Mouse (Mus musculus) lung, embryonic 15.5 days (tissue): ENCODE data around the gene Snn. TPM values are rescaled to one million over a fixed set of nuclear protein-coding genes. Genes with fewer than 3 reads are reported as not detected.
A peak's percentile ranks its signal among the peaks of the same experiment; 100 is the strongest.

Source experiments
- ATAC-seq: fragments of 200-750 bp; cut with Nextera tagmentation; 2 replicates; pipeline ENCODE4 v1.8.0; 2017; ENCODE audit warnings: moderate number of reproducible peaks, borderline replicate concordance; ENCODE audit not compliant: low FRiP score, low TSS enrichment; ENCODE audit errors: extremely low read depth
- H3K27ac ChIP-seq: fragments of 300-500 bp; sonication (generic); 2 replicates; pipeline ENCODE4 v1.5.1; 2015; ENCODE audit warnings: moderate library complexity, mild to moderate bottlenecking, inconsistent platforms
- H3K27me3 ChIP-seq: fragments of 300-500 bp; sonication (generic); 2 replicates; pipeline ENCODE4 v1.6.1; 2015; ENCODE audit warnings: inconsistent platforms
- H3K36me3 ChIP-seq: fragments of 300-500 bp; sonication (generic); 2 replicates; pipeline ENCODE4 v1.6.1; 2015; ENCODE audit warnings: inconsistent platforms
- H3K4me1 ChIP-seq: fragments of 300-500 bp; sonication (generic); 2 replicates; pipeline ENCODE4 v1.6.1; 2015; ENCODE audit warnings: inconsistent platforms
- H3K4me2 ChIP-seq: fragments of 300-500 bp; sonication (generic); 2 replicates; pipeline ENCODE4 v1.6.1; 2015; ENCODE audit warnings: inconsistent platforms, mild to moderate bottlenecking, moderate library complexity
- H3K4me3 ChIP-seq: fragments of 300-500 bp; sonication (generic); 2 replicates; pipeline ENCODE4 v1.5.1; 2015; ENCODE audit warnings: mild to moderate bottlenecking, inconsistent platforms
- H3K9ac ChIP-seq: fragments of 300-500 bp; sonication (generic); 2 replicates; pipeline ENCODE4 v1.6.1; 2015; ENCODE audit warnings: inconsistent platforms
- H3K9me3 ChIP-seq: fragments of 300-500 bp; sonication (generic); 2 replicates; pipeline ENCODE4 v1.6.1; 2016; ENCODE audit warnings: inconsistent platforms
- WGBS: fragments of 180-500 bp; shearing (Covaris S2); methylation state at CpG from one replicate; pipeline ENCODE4 v1.1.7; 2015; 5-methylcytosine and 5-hydroxymethylcytosine counted together
- polyA plus RNA-seq: library from polyadenylated mRNA; unstranded; fragments of >200 nt; fragmentation: Nextera tagmentation; extraction: Ambion mirVana; gene quantifications from 2 replicates; pipeline ENCODE4 v1.2.1, GENCODE M21; 2015

Gene Snn
- polyA plus RNA-seq, 1 experiment from 2014 or later, result 47.6 TPM

DNA sequence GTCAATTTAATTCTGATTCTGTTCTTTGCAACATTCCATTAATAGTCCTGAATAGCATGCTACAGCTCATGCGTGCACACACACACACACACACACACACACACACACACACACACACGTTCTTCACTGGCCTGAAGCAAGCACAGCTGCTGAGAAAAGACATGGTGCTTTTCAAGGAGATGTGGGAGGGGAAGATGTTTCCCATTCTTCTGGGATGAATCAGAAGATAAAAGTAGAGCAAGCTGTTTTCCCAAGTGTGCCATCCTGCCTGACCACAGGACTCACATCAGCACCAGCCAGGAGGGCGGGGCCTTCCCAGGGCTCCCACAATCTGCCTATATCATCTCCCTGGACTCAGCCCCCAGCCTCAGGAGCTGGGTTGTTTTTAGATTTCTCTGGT lies 35.9 kb upstream of the Snn start:
- WGBS, result 75% methylated on average over 3 of the region's 3 CpGs
- Histone ChIP-seq H3K4me2 (no peak overlapping the region), H3K27ac (no peak overlapping the region), H3K27me3 (no peaks in the 10 kb centered on the region), H3K36me3 (no peaks in the 10 kb centered on the region), H3K4me3 (no peak overlapping the region), H3K9ac (no peak overlapping the region), H3K9me3 (no peaks in the 10 kb centered on the region), H3K4me1 (no peaks in the 10 kb centered on the region)
- ATAC-seq, result no peak

DNA sequence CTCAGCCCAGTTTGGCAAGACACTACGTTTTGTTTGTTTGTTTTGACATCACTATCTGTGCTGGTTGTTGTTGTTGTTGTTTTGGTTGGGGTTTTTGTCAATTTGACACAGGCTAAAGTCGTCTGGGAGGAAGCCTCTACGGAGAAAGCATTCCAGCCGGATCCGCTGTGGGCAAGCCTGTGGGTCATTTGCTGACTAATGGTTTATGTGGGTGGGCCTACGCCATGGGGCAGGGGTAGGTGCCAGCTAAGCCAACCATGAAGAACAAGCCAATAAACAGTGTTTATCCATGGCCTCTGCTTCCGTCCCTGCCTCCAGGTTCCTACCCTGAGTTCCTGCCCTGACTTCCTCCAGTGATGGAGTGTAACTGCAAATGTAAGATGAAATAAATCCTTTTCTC lies 32.5 kb upstream of the Snn start:
- no peak for ATAC-seq
- H3K36me3 ChIP-seq, result no peaks in the 10 kb centered on the region
- no peak overlapping the region for H3K9ac ChIP-seq
- no peak overlapping the region for H3K27ac ChIP-seq
- H3K4me2 ChIP-seq, result no peak overlapping the region
- no peak overlapping the region for H3K4me3 ChIP-seq
- no peaks in the 10 kb centered on the region for H3K9me3 ChIP-seq
- 73% methylated on average over 7 of the region's 7 CpGs for WGBS
- no peaks in the 10 kb centered on the region for H3K27me3 ChIP-seq
- no peaks in the 10 kb centered on the region for H3K4me1 ChIP-seq

DNA sequence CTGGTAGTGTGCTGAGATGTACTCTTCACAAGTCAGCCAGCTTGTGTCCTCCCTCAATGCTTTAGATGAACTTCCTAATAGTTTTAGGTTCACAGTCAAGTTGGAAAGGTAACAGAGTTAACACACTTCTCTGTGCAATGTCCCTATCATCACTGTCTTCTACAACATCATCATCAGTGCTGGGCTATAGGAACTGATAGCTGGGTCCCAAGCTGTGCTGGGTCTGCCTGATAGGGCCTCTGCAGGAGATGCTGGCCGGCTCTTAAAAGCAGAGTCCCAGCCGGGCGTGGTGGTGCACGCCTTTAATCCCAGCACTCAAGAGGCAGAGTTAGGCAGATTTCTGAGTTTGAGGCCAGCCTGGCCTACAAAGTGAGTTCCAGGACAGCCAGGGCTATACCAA lies 29.9 kb upstream of the Snn start:
- Histone ChIP-seq H3K9me3 (no peaks in the 10 kb centered on the region), H3K4me2 (no peak overlapping the region), H3K27me3 (no peaks in the 10 kb centered on the region), H3K36me3 (no peaks in the 10 kb centered on the region), H3K4me3 (no peak overlapping the region), H3K4me1 (peaks cover under 1% of the 10 kb centered on the region; the same call in 1 of the 2 replicates), H3K9ac (no peak overlapping the region), H3K27ac (no peak overlapping the region)
- WGBS, result 78% methylated on average over 4 of the region's 4 CpGs
- no peak for ATAC-seq

DNA sequence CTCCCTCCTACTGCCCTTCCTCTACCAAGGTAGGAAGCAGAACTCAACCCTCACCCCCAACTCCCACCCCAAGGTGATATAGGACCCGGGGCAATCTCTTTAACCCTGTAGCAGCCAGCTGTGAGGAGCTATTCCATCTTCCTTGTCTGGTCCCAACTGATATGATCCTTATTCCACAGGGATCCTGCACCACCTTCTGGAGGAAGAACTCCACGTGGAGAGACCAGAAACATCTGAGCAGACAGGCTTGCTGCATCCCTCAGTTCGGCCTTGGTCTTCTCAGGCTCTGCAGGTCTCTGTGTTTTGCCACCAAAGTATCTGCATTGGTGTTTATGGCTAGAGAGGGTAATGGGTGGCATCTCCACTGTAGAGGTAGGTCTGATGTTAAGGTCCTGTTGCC lies 29.4 kb upstream of the Snn start:
- Histone ChIP-seq H3K4me3 (no peak overlapping the region), H3K4me2 (no peak overlapping the region), H3K9ac (no peak overlapping the region), H3K9me3 (no peaks in the 10 kb centered on the region), H3K27ac (no peak overlapping the region), H3K27me3 (no peaks in the 10 kb centered on the region), H3K4me1 (peaks cover 5% of the 10 kb centered on the region; the same call in 1 of the 2 replicates), H3K36me3 (no peaks in the 10 kb centered on the region)
- no peak for ATAC-seq
- WGBS, result 43% methylated on average over 3 of the region's 3 CpGs

DNA sequence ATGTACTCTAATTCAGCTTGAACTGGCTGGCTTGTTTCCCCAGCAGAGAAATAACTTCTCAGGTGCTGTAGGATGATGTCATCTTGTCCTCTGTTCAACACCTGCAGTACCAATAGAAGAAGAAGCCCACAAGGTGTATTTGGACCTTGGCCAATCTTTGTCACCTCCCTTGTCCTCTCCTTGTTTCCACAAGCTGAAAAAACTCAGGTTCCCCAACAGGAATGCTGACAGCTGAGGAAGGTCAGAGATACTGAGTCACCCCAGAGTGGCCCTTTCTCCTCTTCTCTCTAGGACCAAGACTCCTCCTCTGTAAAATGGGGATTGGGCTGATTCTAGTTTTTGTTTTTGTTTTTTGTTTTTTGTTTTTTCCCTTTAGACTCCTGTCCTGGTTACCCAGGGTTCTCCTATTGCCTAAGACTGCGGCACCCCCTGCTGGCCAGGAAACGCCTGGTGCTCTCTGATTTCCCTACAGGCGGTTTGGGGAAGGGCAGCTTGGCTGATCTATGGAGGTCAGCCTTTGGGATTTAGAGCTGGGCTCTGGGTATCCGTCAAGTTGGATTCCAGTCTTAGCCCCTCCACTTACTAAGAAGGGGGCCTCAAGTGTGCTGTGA lies 26.4 kb upstream of the Snn start:
- Histone ChIP-seq H3K4me2 (no peak overlapping the region), H3K27me3 (no peaks in the 10 kb centered on the region), H3K9me3 (no peaks in the 10 kb centered on the region), H3K27ac (no peak overlapping the region), H3K4me3 (no peak overlapping the region), H3K36me3 (no peaks in the 10 kb centered on the region), H3K4me1 (peaks cover 6% of the 10 kb centered on the region; the same call in 1 of the 2 replicates), H3K9ac (no peak overlapping the region)
- ATAC-seq, result peak; percentile 58; the same call in 1 of the 2 replicates
- under 1% methylated on average over 4 of the region's 4 CpGs for WGBS

DNA sequence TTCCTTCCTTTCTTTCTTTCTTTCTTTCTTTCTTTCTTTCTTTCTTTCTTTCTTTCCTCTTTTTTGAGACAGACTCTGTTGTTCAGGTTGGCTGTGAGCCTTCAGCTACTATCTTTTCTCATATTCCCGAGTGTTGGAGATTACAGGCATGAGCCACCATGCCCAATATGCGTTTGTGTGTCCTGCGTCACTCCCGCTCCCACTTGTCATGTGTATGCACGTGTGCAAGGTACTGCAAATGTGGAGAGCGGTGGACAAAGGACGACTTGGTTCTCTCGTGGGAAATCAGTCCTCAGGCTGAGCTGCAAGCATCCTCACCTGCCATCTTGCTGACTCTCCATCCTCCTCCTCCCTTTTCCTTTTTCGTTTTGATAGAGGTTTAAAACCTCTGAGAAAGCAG lies 25.5 kb upstream of the Snn start:
- no peak overlapping the region for H3K4me3 ChIP-seq
- H3K4me1 ChIP-seq, result peaks cover 6% of the 10 kb centered on the region; the same call in 1 of the 2 replicates
- H3K36me3 ChIP-seq, result no peaks in the 10 kb centered on the region
- H3K4me2 ChIP-seq, result no peak overlapping the region
- ATAC-seq, result no peak
- no peak overlapping the region for H3K27ac ChIP-seq
- WGBS, result 79% methylated on average over 9 of the region's 9 CpGs
- H3K9ac ChIP-seq, result no peak overlapping the region
- no peaks in the 10 kb centered on the region for H3K27me3 ChIP-seq
- H3K9me3 ChIP-seq, result no peaks in the 10 kb centered on the region

DNA sequence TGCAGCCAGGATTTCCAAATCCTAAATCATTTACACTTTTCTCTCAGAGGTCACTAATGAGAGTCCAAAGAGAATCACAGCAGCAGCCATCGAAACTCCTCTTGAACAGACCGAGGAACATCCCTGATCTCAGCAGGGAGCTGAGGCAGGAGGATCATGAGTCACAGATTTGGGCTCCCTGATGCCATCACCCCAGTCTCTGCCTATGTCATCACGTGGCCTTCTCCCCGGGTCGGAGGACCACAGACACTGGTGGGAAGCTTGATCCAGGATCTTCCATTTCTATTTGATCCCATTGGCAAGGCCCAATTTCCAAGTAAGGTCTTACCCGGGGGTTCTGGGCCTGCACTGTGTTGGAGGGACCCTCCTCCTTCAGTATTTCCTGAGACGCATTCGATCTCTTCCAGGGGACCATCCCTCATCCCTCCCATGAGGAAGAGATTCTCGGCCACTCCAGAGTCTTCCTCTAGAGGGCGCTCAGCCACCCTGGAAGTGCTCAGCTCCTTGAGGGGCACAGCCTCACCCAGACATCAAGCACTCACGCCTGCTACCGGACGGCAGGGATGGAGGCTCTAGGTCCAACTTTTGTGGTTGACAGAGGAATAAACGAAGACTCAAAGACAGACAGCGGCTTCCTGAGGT lies 24.8 kb upstream of the Snn start:
- no peak overlapping the region; the same call in 1 of the 2 replicates for H3K4me2 ChIP-seq
- no peak overlapping the region for H3K9ac ChIP-seq
- WGBS, result 22% methylated on average over 15 of the region's 15 CpGs

DNA sequence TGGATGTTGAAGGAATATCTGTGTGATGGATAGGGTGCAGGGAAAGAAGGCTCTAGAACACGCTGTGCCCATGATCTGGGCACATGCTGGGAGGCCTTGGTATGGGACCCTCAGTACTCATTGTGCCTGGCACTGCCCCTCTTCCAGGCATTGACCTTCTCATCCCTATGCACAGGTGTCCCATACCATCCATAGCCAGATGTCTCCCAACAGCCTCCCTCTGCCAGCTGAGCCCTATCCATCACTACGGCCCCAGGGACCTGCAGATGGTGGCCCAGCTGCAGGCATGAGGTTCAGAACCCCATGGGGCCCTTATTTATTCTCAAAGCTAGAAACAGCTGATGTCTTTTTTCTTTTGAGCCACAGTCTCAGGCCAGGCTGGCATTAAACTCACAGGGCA lies 20.1 kb upstream of the Snn start:
- Histone ChIP-seq H3K27ac (no peak overlapping the region), H3K27me3 (no peaks in the 10 kb centered on the region), H3K36me3 (no peaks in the 10 kb centered on the region), H3K4me1 (peaks cover 9% of the 10 kb centered on the region; the same call in 1 of the 2 replicates), H3K4me2 (no peak overlapping the region), H3K9me3 (no peaks in the 10 kb centered on the region), H3K9ac (no peak overlapping the region), H3K4me3 (no peak overlapping the region)
- ATAC-seq, result no peak
- 82% methylated on average over 2 of the region's 2 CpGs for WGBS

More for the DNA sequence above, 24.8 kb upstream of the Snn start:
- peak; percentile 71; the same call in 1 of the 2 replicates for ATAC-seq
- Histone ChIP-seq H3K4me3 (no peak overlapping the region), H3K27me3 (no peaks in the 10 kb centered on the region), H3K36me3 (no peaks in the 10 kb centered on the region), H3K4me1 (peaks cover 6% of the 10 kb centered on the region; the same call in 1 of the 2 replicates), H3K27ac (no peak overlapping the region), H3K9me3 (no peaks in the 10 kb centered on the region)

DNA sequence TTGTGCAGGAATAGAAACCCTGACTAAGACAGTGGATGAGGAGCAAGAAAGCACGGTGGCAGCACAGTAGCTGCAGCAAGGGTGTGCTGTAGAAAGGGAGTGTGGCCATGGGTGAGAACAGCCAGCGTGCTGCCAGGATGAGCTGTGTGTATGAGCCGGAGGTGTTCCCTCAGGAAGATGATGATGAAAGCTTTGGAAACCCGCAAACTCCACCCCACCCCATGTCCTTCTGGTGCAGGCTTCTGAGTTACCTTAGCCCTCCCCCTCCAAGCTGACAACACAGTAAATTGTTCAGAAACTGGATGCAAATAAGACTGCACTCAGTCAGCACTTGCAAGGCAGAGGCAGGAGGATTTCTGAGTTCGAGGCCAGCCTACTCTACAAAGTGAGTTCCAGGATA lies 17.5 kb upstream of the Snn start:
- no peak overlapping the region for H3K9ac ChIP-seq
- H3K4me2 ChIP-seq, result no peak overlapping the region
- no peak overlapping the region for H3K4me3 ChIP-seq
- no peaks in the 10 kb centered on the region for H3K36me3 ChIP-seq
- ATAC-seq, result no peak
- H3K9me3 ChIP-seq, result no peaks in the 10 kb centered on the region
- WGBS, result 76% methylated on average over 5 of the region's 5 CpGs
- no peaks in the 10 kb centered on the region for H3K27me3 ChIP-seq
- no peak overlapping the region for H3K27ac ChIP-seq
- peaks cover 17% of the 10 kb centered on the region for H3K4me1 ChIP-seq

DNA sequence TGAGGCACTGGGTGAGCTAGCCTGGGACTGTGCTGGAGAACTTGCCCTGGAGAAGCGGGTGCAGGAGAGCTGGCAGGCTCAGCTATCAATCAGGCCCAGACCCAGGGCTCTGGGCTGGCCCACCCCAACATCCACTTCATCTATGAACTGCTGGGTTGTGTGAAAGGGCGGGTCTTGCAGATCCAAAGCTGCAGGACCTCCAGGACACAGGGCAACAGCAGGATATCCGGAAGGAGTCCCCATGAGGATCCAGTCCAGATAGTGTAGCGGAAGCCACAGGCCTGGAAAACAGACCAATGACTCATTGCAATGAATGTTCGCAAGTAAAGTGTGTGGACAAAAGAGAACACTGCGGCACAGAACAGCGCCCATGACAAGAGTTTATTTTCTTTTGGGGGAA lies 14.3 kb upstream of the Snn start:
- H3K4me2 ChIP-seq, result peak overlapping the region; percentile 16; the same call in 1 of the 2 replicates

DNA sequence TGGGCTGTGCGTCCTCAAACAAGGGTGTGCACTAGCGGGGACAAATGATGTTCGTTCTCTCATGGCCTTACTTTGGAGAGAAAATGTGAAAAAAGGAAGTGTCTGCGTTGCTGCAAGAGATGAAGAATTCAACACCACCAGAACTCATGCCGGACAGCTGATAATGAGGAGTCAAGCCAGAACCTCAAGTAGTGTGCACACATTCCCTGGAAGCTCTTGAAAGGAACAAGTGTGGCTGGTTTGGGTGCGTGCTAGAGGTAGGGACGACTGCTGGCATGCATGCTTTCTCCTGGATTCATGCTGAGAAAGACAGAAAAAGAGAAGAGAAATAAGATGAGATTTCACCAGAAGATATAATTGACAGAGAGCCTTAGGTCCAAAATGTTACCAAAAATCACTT lies 13.6 kb upstream of the Snn start:
- no peaks in the 10 kb centered on the region for H3K27me3 ChIP-seq
- 63% methylated on average over 7 of the region's 7 CpGs for WGBS
- H3K9ac ChIP-seq, result no peak overlapping the region
- H3K4me1 ChIP-seq, result peaks cover 17% of the 10 kb centered on the region
- H3K9me3 ChIP-seq, result no peaks in the 10 kb centered on the region
- H3K4me2 ChIP-seq, result peak overlapping the region; percentile 16; the same call in 1 of the 2 replicates
- no peak overlapping the region for H3K4me3 ChIP-seq
- peak overlapping the region; percentile 61 for H3K27ac ChIP-seq
- no peaks in the 10 kb centered on the region for H3K36me3 ChIP-seq
- no peak for ATAC-seq

More for the DNA sequence above, 14.3 kb upstream of the Snn start:
- no peak for ATAC-seq
- 54% methylated on average over 7 of the region's 7 CpGs for WGBS
- Histone ChIP-seq H3K36me3 (no peaks in the 10 kb centered on the region), H3K9ac (no peak overlapping the region), H3K9me3 (no peaks in the 10 kb centered on the region), H3K27ac (peak overlapping the region; percentile 61), H3K4me1 (peaks cover 17% of the 10 kb centered on the region), H3K27me3 (no peaks in the 10 kb centered on the region), H3K4me3 (no peak overlapping the region)

DNA sequence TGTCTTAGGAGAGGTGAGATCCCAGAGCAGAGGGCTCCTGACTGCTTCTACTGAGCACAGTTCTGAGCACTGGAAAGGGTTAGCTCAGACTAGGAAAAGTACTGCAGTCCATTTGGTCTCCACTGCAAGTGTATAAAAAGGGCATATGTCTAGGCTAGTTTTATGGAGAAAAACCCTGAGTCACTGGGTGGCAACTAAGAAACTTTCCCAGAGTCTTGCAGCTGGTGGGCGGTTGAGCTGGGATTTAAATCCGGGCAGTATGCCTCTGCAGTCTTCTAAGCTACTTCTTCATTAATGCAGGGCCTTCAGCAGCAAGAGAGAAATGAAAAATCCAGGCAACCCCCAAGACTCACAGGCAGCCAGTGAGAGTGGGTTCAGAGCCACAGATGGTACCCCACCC lies 10.5 kb upstream of the Snn start:
- Histone ChIP-seq H3K9me3 (no peaks in the 10 kb centered on the region), H3K36me3 (no peaks in the 10 kb centered on the region), H3K27ac (no peak overlapping the region), H3K9ac (no peak overlapping the region), H3K27me3 (no peaks in the 10 kb centered on the region), H3K4me1 (peaks cover 15% of the 10 kb centered on the region), H3K4me3 (no peak overlapping the region), H3K4me2 (no peak overlapping the region)
- WGBS, result 86% methylated on average over 2 of the region's 2 CpGs
- no peak for ATAC-seq
